Mouse (Mus musculus) layer of hippocampus, adult 18-20 months (tissue): ENCODE data around the gene Sema4b. TPM values are rescaled to one million over a fixed set of nuclear protein-coding genes. Genes with fewer than 3 reads are reported as not detected.

ENCODE experiments used
- DNase-seq, 2 experiments: peaks; one replicate each; pipeline ENCODE4 v3.0.0; 2022; ENCODE audit warnings: low spot score in 2 of 2
- total RNA-seq, 2 experiments: library from RNA; stranded (reverse); gene quantifications; 2 replicates each; pipeline ENCODE4 v1.2.3; 2021

Gene Sema4b
- total RNA-seq, 2 experiments from 2014 or later: 22.0 to 23.6 TPM

DNA sequence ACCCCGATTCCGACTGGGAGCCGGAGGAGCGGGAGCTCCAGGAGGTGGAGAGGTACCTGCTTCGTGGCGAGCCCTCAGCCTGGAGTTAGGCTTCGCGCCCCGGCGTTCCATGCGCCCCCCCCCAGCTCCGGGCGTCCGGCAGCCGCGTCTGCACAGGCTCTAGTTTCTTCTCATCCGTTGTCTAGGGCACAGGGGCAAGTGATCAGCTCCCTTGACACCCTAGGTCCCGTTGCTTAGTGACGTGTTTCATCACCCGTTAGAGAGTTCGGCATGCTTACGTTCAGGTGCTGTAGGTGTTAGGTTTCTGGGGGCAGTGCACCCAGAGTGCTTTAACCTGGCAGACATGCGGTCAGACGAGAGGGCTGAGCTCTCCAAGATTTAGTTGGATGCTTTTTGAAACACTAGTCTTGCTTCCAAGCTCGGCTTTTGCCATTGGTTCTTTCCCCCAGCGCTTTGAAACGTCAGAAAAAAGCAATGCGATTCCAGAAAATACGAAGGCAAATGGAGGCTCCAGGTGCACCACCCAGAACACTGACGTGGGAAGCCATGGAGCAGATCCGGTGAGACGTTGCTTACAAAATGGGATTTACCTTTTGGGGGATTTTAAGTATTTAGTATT, 74.8 kb downstream of the Sema4b start:
- peak in 1 of 2 experiments; percentile 29 for DNase-seq

DNA sequence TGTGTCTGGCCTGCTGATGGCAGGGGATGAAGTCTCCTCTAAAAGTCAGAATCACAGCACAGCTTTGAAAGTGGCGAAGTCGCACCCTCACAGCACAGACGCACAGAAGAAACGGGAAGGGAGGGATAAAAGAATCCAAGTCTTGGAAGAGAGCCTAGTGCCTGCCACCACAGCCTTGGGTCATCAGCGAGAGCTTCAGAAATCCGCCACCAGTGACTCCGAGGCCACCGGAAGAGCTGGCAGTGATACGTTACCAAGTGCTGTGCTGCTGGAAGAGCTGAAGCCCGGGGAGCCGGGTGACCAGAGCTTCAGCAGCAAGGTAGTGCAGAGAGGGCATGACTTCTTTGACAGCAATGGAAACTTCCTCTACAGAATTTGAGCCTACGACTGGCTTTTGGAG, 78.0 kb downstream of the Sema4b start:
- no peak for DNase-seq

DNA sequence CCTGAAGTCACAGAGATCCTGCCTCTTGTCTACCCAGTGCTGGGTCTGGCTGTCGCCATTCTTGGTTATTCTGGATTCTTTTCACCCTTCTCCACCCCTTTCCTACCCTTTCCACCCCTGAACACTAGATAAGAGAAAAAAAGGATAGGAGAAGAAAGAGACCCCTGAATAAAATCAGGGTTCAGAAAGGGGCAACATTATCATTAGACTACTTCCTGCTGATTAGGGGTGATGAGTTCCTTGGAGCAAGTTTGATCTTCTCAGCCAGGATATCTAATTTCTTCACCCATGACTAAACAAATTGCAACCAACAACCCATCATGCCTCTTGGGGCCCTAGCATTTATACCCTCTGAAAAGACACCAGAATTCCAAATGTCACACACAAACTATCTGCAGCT, 81.1 kb downstream of the Sema4b start:
- DNase-seq: no peak

DNA sequence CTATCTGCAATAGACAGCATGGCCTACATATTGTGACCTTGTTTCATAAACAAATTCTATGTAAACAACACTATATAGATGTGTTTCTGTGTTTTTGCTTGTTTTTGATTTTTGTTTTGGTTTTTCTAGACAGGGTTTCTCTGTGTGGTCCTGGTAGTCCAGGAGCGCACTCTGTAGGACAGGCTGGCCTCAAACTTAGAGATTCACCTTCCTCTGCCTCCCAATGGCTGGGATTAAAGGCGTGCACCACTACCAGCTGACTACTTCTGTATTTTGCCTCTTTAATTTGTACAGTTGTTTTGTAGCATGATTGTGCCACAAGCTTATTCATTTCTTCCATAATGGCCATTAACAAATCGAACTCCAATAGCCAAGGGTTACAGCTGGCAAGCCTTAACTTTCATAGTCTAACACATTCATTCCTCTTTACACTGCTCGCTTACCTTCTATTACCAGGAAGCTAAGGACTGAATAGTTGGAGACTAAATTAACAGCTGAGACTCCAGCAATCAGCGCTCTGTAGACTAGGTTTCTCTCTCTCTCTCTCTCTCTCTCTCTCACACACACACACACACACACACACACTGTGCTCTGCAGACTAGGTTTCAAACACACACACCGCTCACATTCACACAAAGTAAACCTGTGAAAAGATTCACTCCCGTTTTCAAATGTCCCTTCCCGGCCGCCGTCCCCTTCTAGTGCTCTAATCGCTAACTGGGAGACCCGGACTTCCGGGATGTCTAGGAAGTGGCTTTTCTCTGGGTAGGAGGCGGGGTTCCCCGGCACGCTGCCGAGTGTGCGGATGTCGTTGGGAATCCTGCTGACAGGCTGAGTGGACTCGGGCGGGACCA, 82.5 kb downstream of the Sema4b start, which contains the start of gene Vps33b:
Gene Vps33b (plus strand): TSS at position 753 of the 854 bp plus-strand sequence.
- peak; percentile 92 to 99 for DNase-seq

DNA sequence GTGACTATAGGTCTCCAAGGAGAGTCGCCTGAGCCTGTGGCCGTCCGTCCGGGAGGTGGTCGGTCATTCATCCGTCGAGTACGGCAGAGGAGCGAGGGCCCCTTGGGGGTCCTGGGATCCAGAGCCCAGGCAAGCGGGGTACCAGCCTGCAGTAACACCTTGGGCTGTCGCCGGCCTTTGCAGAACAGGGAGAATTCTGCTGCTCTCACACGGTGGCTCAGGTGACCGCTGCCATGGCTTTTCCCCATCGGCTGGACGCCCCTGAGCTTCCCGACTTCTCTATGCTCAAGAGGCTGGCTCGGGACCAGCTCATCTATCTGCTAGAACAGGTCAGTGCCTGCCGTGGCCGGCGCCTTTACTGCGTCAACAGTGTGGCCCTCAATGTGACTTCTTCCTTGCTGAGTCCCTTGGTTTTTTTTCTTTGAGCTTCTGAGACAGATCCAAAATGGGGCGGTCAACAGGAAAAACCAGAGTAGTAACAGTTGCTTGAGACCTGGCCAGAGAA, 83.2 kb downstream of the Sema4b start:
- DNase-seq: no peak

DNA sequence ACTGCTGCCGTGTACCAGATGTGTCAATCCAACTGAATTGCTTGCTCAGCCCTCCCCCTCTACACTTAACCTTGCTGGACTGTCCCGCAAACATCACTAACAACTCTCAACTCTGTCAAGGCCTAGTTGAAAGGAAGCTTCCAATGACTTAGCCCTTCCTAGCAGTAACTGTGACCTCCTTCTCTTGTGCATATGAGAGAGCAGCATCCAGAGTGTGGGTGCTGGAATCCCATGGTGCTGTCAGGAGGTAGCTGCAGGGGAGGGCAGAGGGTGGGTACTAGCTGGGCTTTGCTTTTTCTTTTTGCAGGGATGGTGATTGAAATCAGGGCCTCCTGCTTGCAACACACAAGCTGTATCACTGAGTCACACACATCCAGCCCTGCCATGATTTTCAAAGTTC, 86.8 kb downstream of the Sema4b start:
- DNase-seq: no peak

Other genes with a start within 250 kb of the Sema4b start
- 10 to 100 TPM; 25.6 to 26.0 TPM for gene Zfp710, start 162.0 kb upstream of the Sema4b start, total RNA-seq
- 10 to 100 TPM; 65.3 to 66.5 TPM for gene Idh2, start 71.4 kb upstream of the Sema4b start, total RNA-seq
- 10 to 100 TPM; 22.3 to 25.3 TPM for gene Cib1, start 46.0 kb downstream of the Sema4b start, total RNA-seq
- gene Gdpgp1, start 46.0 kb downstream of the Sema4b start, total RNA-seq: 1 to 10 TPM; 6.0 to 6.1 TPM
- 1 to 10 TPM; 1.9 to 2.8 TPM for gene Ttll13, start 59.5 kb downstream of the Sema4b start, total RNA-seq
- 10 to 100 TPM; 44.3 to 44.6 TPM for gene Ngrn, start 74.4 kb downstream of the Sema4b start, total RNA-seq
- 10 to 100 TPM; 18.3 to 19.7 TPM for gene Vps33b, start 82.8 kb downstream of the Sema4b start, total RNA-seq
- under 1 TPM; 0.45 to 0.48 TPM for gene Prc1, start 107.6 kb downstream of the Sema4b start, total RNA-seq
- 10 to 100 TPM; 10.1 to 11.2 TPM for gene Rccd1, start 137.6 kb downstream of the Sema4b start, total RNA-seq
- gene Unc45a, start 154.2 kb downstream of the Sema4b start, total RNA-seq: 10 to 100 TPM; 39.3 to 41.6 TPM
- gene Hddc3, start 156.3 kb downstream of the Sema4b start, total RNA-seq: 10 to 100 TPM; 50.8 to 51.0 TPM
- gene Man2a2, start 184.5 kb downstream of the Sema4b start, total RNA-seq: 100 to 1,000 TPM; 164 TPM
- gene Fes, start 201.1 kb downstream of the Sema4b start, total RNA-seq: 1 to 10 TPM; 5.2 to 6.0 TPM
- gene Furin, start 218.6 kb downstream of the Sema4b start, total RNA-seq: 10 to 100 TPM; 37.7 to 43.7 TPM